Mouse (Mus musculus) naive thymus-derived CD4-positive, alpha-beta T cell, adult 5 months (primary cell): ENCODE data around the gene Galnt10. TPM values are rescaled to one million over a fixed set of nuclear protein-coding genes. Genes with fewer than 3 reads are reported as not detected.

Experiments used
- polyA plus RNA-seq: library from polyadenylated mRNA; unstranded; fragments of 100-300 nt; shearing (Covaris generic); gene quantifications from one replicate; pipeline ENCODE4 v1.2.1, GENCODE M21; 2017

Gene Galnt10
- polyA plus RNA-seq, result 157 TPM

GRCm38 (mm10) chr11:57645018-57645559 lies at the start of gene Galnt10:
TSS of gene Galnt10 (plus strand) at chr11:57645442.

GRCm38 (mm10) chr11:57800971-57801765 lies 155.9 kb downstream of the Galnt10 start, which contains the start of gene Sap30l:
TSS of gene Sap30l (plus strand) at chr11:57801637.

GRCm38 (mm10) chr11:57832552-57833201 lies 187.4 kb downstream of the Galnt10 start, which contains the start of gene Hand1:
TSS of gene Hand1 (minus strand) at chr11:57832818.

Other genes with a start within 250 kb of the Galnt10 start
- gene Fam114a2, start 126.8 kb upstream of the Galnt10 start, polyA plus RNA-seq, result 89.2 TPM
- 14.4 TPM for gene Mfap3, start 126.8 kb upstream of the Galnt10 start, polyA plus RNA-seq
- 48.5 TPM for gene Sap30l, start 156.2 kb downstream of the Galnt10 start, polyA plus RNA-seq
- not detected for gene Hand1, start 187.4 kb downstream of the Galnt10 start, polyA plus RNA-seq